In genomic region chr4:120248800-120249261, GRCm38 (mm10) we compare ENCODE assay signal across 8 mouse cellular contexts. TPM values are rescaled to one million over a fixed set of nuclear protein-coding genes. Genes with fewer than 3 reads are reported as not detected.
DNase-seq lines count a peak whose midpoint lies in the region; ATAC-seq and TF ChIP-seq lines count a peak whose summit lies in the region.

No protein-coding gene starts in this region.

- no peaks in the 10 kb centered on the region for H3K9me3 ChIP-seq in forebrain, embryonic 10.5 days
- no peaks in the 10 kb centered on the region for H3K9me3 ChIP-seq in heart, embryonic 10.5 days
- no peaks in the 10 kb centered on the region for H3K9me3 ChIP-seq in kidney, embryonic 15.5 days (replicated peaks)
- no peaks in the 10 kb centered on the region for H3K9me3 ChIP-seq in limb, embryonic 14.5 days (ENCODE audit: control insufficient read depth, low read length)
- no peaks in the 10 kb centered on the region for H3K9me3 ChIP-seq in neural tube, embryonic 14.5 days (ENCODE audit: control insufficient read depth, low read length)

- peaks cover 57% of the 10 kb centered on the region for H3K4me1 ChIP-seq in forebrain, embryonic 10.5 days
- H3K4me1 ChIP-seq in heart, embryonic 10.5 days, result peaks cover 56% of the 10 kb centered on the region
- peaks cover 50% of the 10 kb centered on the region for H3K4me1 ChIP-seq in kidney, embryonic 15.5 days
- peaks cover 22% of the 10 kb centered on the region for H3K4me1 ChIP-seq in limb, embryonic 14.5 days (ENCODE audit: control insufficient read depth, insufficient read depth, low read length)
- peaks cover 41% of the 10 kb centered on the region for H3K4me1 ChIP-seq in neural tube, embryonic 14.5 days (ENCODE audit: control insufficient read depth, insufficient read depth, low read length)

- ATAC-seq in kidney, embryonic 15.5 days (replicated peaks; ENCODE audit: low FRiP score), result peak; percentile 53
- ATAC-seq in limb, embryonic 14.5 days (ENCODE audit: low FRiP score, low read depth), result peak; percentile 45
- ATAC-seq in neural tube, embryonic 14.5 days (ENCODE audit: low read depth), result peak; percentile 44

- H3K9ac ChIP-seq in kidney, embryonic 15.5 days, result no peak overlapping the region
- H3K9ac ChIP-seq in limb, embryonic 14.5 days (ENCODE audit: low read depth, low read length, severe bottlenecking), result no peak overlapping the region
- H3K9ac ChIP-seq in neural tube, embryonic 14.5 days (replicated peaks; ENCODE audit: low read depth, low read length), result no peak overlapping the region

- H3K27me3 ChIP-seq in forebrain, embryonic 10.5 days (ENCODE audit: poor library complexity, severe bottlenecking), result peaks cover 60% of the 10 kb centered on the region
- H3K27me3 ChIP-seq in heart, embryonic 10.5 days (ENCODE audit: insufficient read depth, poor library complexity, severe bottlenecking), result peaks cover 17% of the 10 kb centered on the region
- peaks cover 11% of the 10 kb centered on the region; the same call in 1 of the 2 replicates for H3K27me3 ChIP-seq in kidney, embryonic 15.5 days
- H3K27me3 ChIP-seq in limb, embryonic 14.5 days (ENCODE audit: control insufficient read depth, insufficient read depth, low read length), result no peaks in the 10 kb centered on the region
- no peaks in the 10 kb centered on the region for H3K27me3 ChIP-seq in neural tube, embryonic 14.5 days (ENCODE audit: control insufficient read depth, insufficient read depth, low read length)

- peak; percentile 26 for DNase-seq in cerebellum, adult 11-12 months
- DNase-seq in cerebellum, adult 8-10 months, result no peak
- peak; percentile 52 for DNase-seq in forebrain, embryonic 10.5 days (ENCODE audit: extremely low spot score, low spot score)
- DNase-seq in heart, embryonic 10.5 days (ENCODE audit: low spot score), result peak; percentile 95
- no peak for DNase-seq in limb, embryonic 14.5 days (ENCODE audit: low spot score)
- DNase-seq in thymus, postnatal 0 days (ENCODE audit: low spot score), result no peak

- H3K27ac ChIP-seq in forebrain, embryonic 10.5 days, result peak overlapping the region; percentile 80
- H3K27ac ChIP-seq in heart, embryonic 10.5 days, result peak overlapping the region; percentile 77
- peak overlapping the region; percentile 66 for H3K27ac ChIP-seq in kidney, embryonic 15.5 days
- no peak overlapping the region for H3K27ac ChIP-seq in limb, embryonic 14.5 days (replicated peaks; ENCODE audit: low read depth, low read length)
- peak overlapping the region; percentile 65 for H3K27ac ChIP-seq in neural tube, embryonic 14.5 days (ENCODE audit: low read depth, low read length)

- no peak overlapping the region for H3K4me2 ChIP-seq in kidney, embryonic 15.5 days
- no peak overlapping the region for H3K4me2 ChIP-seq in limb, embryonic 14.5 days (replicated peaks; ENCODE audit: low read depth, low read length, severe bottlenecking)
- no peak overlapping the region for H3K4me2 ChIP-seq in neural tube, embryonic 14.5 days (ENCODE audit: low read depth, low read length)

- no peaks in the 10 kb centered on the region for H3K36me3 ChIP-seq in forebrain, embryonic 10.5 days (replicated peaks)
- H3K36me3 ChIP-seq in heart, embryonic 10.5 days, result no peaks in the 10 kb centered on the region
- H3K36me3 ChIP-seq in kidney, embryonic 15.5 days, result no peaks in the 10 kb centered on the region
- no peaks in the 10 kb centered on the region for H3K36me3 ChIP-seq in limb, embryonic 14.5 days (ENCODE audit: control insufficient read depth, insufficient read depth, low read length)
- H3K36me3 ChIP-seq in neural tube, embryonic 14.5 days (ENCODE audit: control insufficient read depth, insufficient read depth, low read length), result no peaks in the 10 kb centered on the region

- WGBS in forebrain, embryonic 10.5 days, result under 1% methylated on average over 8 of the region's 8 CpGs
- 4% methylated on average over 8 of the region's 8 CpGs for WGBS in heart, embryonic 10.5 days
- 8% methylated on average over 8 of the region's 8 CpGs for WGBS in kidney, embryonic 15.5 days
- 6% methylated on average over 7 of the region's 8 CpGs for WGBS in limb, embryonic 14.5 days
- WGBS in neural tube, embryonic 14.5 days, result 2% methylated on average over 8 of the region's 8 CpGs

- TF ChIP-seq POLR2A in limb, embryonic 14.5 days (IDR thresholded peaks at IDR 0.05; ENCODE audit: borderline replicate concordance, extremely low read depth, insufficient read depth, insufficient read length), result no peak

- peak overlapping the region; percentile 33 for H3K4me3 ChIP-seq in forebrain, embryonic 10.5 days
- 0 out of 2 replicates have a peak overlapping the region, but pooled peaks have one; percentile 5 for H3K4me3 ChIP-seq in heart, embryonic 10.5 days
- H3K4me3 ChIP-seq in kidney, embryonic 15.5 days (replicated peaks), result no peak overlapping the region
- no peak overlapping the region for H3K4me3 ChIP-seq in limb, embryonic 14.5 days (replicated peaks; ENCODE audit: low read length)
- no peak overlapping the region for H3K4me3 ChIP-seq in neural tube, embryonic 14.5 days (ENCODE audit: low read depth, low read length)

RNA-seq across cellular contexts. Expression of gene Foxo6, which starts 38.3 kb away (rescaled TPM):
- 0.06 TPM in 2 replicates for polyA plus RNA-seq in forebrain, embryonic 10.5 days (2016; fragmentation: Nextera tagmentation; extraction: Ambion mirVana)
- 0.07 and 0.20 TPM in 2 replicates for polyA plus RNA-seq in heart, embryonic 10.5 days (2016; fragmentation: Nextera tagmentation; extraction: Ambion mirVana)
- 0.13 and 0.14 TPM in 2 replicates for polyA plus RNA-seq in kidney, embryonic 15.5 days (2015; fragmentation: Nextera tagmentation; extraction: Ambion mirVana)
- polyA plus RNA-seq in limb, embryonic 14.5 days (2012; rRNA removed), result 2.0 and 2.8 TPM in 2 replicates
- polyA plus RNA-seq in limb, embryonic 14.5 days (2014; fragmentation: Nextera tagmentation; extraction: Ambion mirVana), result 0.29 and 0.48 TPM in 2 replicates
- 0.85 and 1.1 TPM in 2 replicates for polyA plus RNA-seq in neural tube, embryonic 14.5 days (2014; fragmentation: Nextera tagmentation; extraction: Ambion mirVana)
- not detected in 2 replicates for polyA plus RNA-seq in thymus, postnatal 0 days (2015; fragmentation: Nextera tagmentation; extraction: Ambion mirVana)

Comparison
In these comparisons a context has a peak if more than half of its experiments do, and no peak if none do; other contexts are left out.
1. DNase-seq: peak in cerebellum, adult 11-12 months (single experiment), forebrain, embryonic 10.5 days (single experiment) and heart, embryonic 10.5 days (single experiment); none in cerebellum, adult 8-10 months (single experiment), limb, embryonic 14.5 days (single experiment) and thymus, postnatal 0 days (single experiment).
2. H3K4me3 ChIP-seq: peak in forebrain, embryonic 10.5 days (single experiment) and heart, embryonic 10.5 days (single experiment); none in kidney, embryonic 15.5 days (single experiment), limb, embryonic 14.5 days (single experiment) and neural tube, embryonic 14.5 days (single experiment).
3. Peak in every context shown above with its lines, with median percentiles within 50 percentile points of each other: ATAC-seq.